Mouse (Mus musculus) embryo, embryonic 10 days (tissue): ENCODE measurements around the gene Trim65.

Source experiments
- DNase-seq: peaks from one replicate; pipeline ENCODE4 v3.0.0-alpha.2; 2015; ENCODE audit warnings: low spot score

Trim65 gene

GRCm38 (mm10) chr11:116130488-116131205 lies at the start of gene Trim65:
TSS of gene Trim65 (minus strand) at chr11:116131128.
- peak; percentile 94 for DNase-seq

GRCm38 (mm10) chr11:116178411-116179121 lies 47.6 kb upstream of the Trim65 start:
- DNase-seq: no peak

GRCm38 (mm10) chr11:116176010-116176409 lies 45.1 kb upstream of the Trim65 start:
- DNase-seq: no peak

GRCm38 (mm10) chr11:116174775-116175448 lies 44.0 kb upstream of the Trim65 start:
- no peak for DNase-seq

GRCm38 (mm10) chr11:116171959-116172358 lies 41.0 kb upstream of the Trim65 start:
- no peak for DNase-seq

- DNase-seq: no peak
These were observed 39.3 kb upstream of the Trim65 start for GRCm38 (mm10) chr11:116170003-116170800.

GRCm38 (mm10) chr11:116169214-116169613 lies 38.3 kb upstream of the Trim65 start:
- DNase-seq: no peak

- peak; percentile 99 for DNase-seq
These were observed 37.0 kb upstream of the Trim65 start, which contains the start of gene Fbf1 for GRCm38 (mm10) chr11:116167884-116168439. TSS of gene Fbf1 (minus strand) at chr11:116168166.

- peak; percentile 27 for DNase-seq
These were observed 36.3 kb upstream of the Trim65 start for GRCm38 (mm10) chr11:116167232-116167631.

GRCm38 (mm10) chr11:116163002-116163401 lies 32.1 kb upstream of the Trim65 start:
- DNase-seq: no peak

GRCm38 (mm10) chr11:116162146-116162545 lies 31.2 kb upstream of the Trim65 start:
- no peak for DNase-seq

GRCm38 (mm10) chr11:116161312-116161711 lies 30.4 kb upstream of the Trim65 start:
- no peak for DNase-seq

GRCm38 (mm10) chr11:116150960-116151359 lies 20.0 kb upstream of the Trim65 start:
- no peak for DNase-seq

GRCm38 (mm10) chr11:116149341-116149740 lies 18.4 kb upstream of the Trim65 start:
- DNase-seq: no peak

- DNase-seq: no peak
These were observed 17.9 kb upstream of the Trim65 start for GRCm38 (mm10) chr11:116148761-116149221.

- no peak for DNase-seq
These were observed 15.5 kb upstream of the Trim65 start for GRCm38 (mm10) chr11:116146294-116146985.

GRCm38 (mm10) chr11:116145481-116146293 lies 14.8 kb upstream of the Trim65 start:
- no peak for DNase-seq

- no peak for DNase-seq
These were observed 12.5 kb upstream of the Trim65 start for GRCm38 (mm10) chr11:116143468-116143867.

- DNase-seq: no peak
These were observed 11.5 kb upstream of the Trim65 start for GRCm38 (mm10) chr11:116142211-116142991.
